Mouse (Mus musculus) neural tube, embryonic 15.5 days (tissue): ENCODE measurements around the gene Gm20388. TPM values are rescaled to one million over a fixed set of nuclear protein-coding genes. Genes with fewer than 3 reads are reported as not detected.

Source experiments
- ATAC-seq: fragments of 200-750 bp; cut with Nextera tagmentation; 2 replicates; pipeline ENCODE4 v1.8.0; 2017; ENCODE audit warnings: mild to moderate bottlenecking, moderate TSS enrichment, moderate library complexity; ENCODE audit not compliant: low FRiP score
- H3K27ac ChIP-seq: fragments of 300-500 bp; sonication (generic); replicated peaks from 2 replicates; pipeline ENCODE4 v1.5.1; 2015; ENCODE audit warnings: mild to moderate bottlenecking, inconsistent platforms
- H3K27me3 ChIP-seq: fragments of 300-500 bp; sonication (generic); replicated peaks from 2 replicates; pipeline ENCODE4 v1.6.1; 2015; ENCODE audit warnings: inconsistent platforms
- H3K36me3 ChIP-seq: fragments of 300-500 bp; sonication (generic); 2 replicates; pipeline ENCODE4 v1.6.1; 2015; ENCODE audit warnings: inconsistent platforms
- H3K4me1 ChIP-seq: fragments of 300-500 bp; sonication (generic); 2 replicates; pipeline ENCODE4 v1.6.1; 2015; ENCODE audit warnings: inconsistent platforms
- H3K4me2 ChIP-seq: fragments of 300-500 bp; sonication (generic); 2 replicates; pipeline ENCODE4 v1.6.1; 2015; ENCODE audit warnings: inconsistent platforms, mild to moderate bottlenecking, moderate library complexity
- H3K4me3 ChIP-seq: fragments of 300-500 bp; sonication (generic); replicated peaks from 2 replicates; pipeline ENCODE4 v1.5.1; 2015; ENCODE audit warnings: mild to moderate bottlenecking, inconsistent platforms
- H3K9ac ChIP-seq: fragments of 300-500 bp; sonication (generic); replicated peaks from 2 replicates; pipeline ENCODE4 v1.6.1; 2015; ENCODE audit warnings: mild to moderate bottlenecking, inconsistent platforms
- H3K9me3 ChIP-seq: fragments of 300-500 bp; sonication (generic); replicated peaks from 2 replicates; pipeline ENCODE4 v1.6.1; 2016; ENCODE audit warnings: inconsistent platforms
- WGBS: fragments of 180-500 bp; shearing (Covaris S2); methylation state at CpG from one replicate; pipeline ENCODE4 v1.1.7; 2015; ENCODE audit warnings: mixed read lengths; 5-methylcytosine and 5-hydroxymethylcytosine counted together
- polyA plus RNA-seq: library from polyadenylated mRNA; unstranded; fragments of >200 nt; fragmentation: Nextera tagmentation; extraction: Ambion mirVana; gene quantifications from 2 replicates; pipeline ENCODE4 v1.2.1, GENCODE M21; 2015

Gm20388 gene
- polyA plus RNA-seq, 1 experiment from 2014 or later: not detected

- H3K9ac ChIP-seq: no peak overlapping the region
- 39% methylated on average over 8 of the region's 8 CpGs for WGBS
- H3K27ac ChIP-seq: no peak overlapping the region
- no peaks in the 10 kb centered on the region for H3K9me3 ChIP-seq
- H3K36me3 ChIP-seq: no peaks in the 10 kb centered on the region
- ATAC-seq: peak; percentile 84
- H3K4me2 ChIP-seq: no peak overlapping the region
- no peak overlapping the region for H3K4me3 ChIP-seq
- H3K27me3 ChIP-seq: no peaks in the 10 kb centered on the region
- H3K4me1 ChIP-seq: peaks cover 12% of the 10 kb centered on the region; the same call in 1 of the 2 replicates
Measured at GRCm38 (mm10) chr8:122830349-122831061, 2919.9 kb downstream of the Gm20388 start.

DNA sequence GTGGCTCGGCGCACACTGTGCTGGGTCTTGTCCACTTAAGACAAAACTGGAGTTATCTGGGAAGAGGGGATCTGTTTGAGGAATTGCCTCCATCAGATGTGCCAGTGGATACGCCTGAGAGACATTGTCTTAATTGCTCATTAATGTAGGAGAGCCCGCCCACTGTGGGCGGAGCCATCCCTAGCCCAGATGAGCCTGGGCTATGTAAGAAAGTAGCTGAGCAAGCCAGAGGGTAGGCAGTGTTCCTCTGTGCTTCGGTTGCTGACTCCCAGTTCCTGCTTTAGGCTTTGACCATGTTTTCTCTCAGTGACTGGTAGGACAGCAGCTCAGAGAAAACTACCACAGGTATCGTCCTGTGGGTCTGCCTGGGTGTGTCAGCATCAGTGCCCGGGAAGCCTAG is 2923.8 kb downstream of the Gm20388 start:
- Histone ChIP-seq H3K36me3 (no peaks in the 10 kb centered on the region), H3K9ac (no peak overlapping the region), H3K27me3 (no peaks in the 10 kb centered on the region), H3K4me2 (no peak overlapping the region), H3K4me1 (peaks cover 2% of the 10 kb centered on the region; the same call in 1 of the 2 replicates), H3K9me3 (no peaks in the 10 kb centered on the region), H3K27ac (no peak overlapping the region), H3K4me3 (no peak overlapping the region)
- ATAC-seq: no peak
- 84% methylated on average over 8 of the region's 8 CpGs for WGBS

GRCm38 (mm10) chr8:122834971-122835370 is 2924.3 kb downstream of the Gm20388 start:
- ATAC-seq: no peak

GRCm38 (mm10) chr8:122836199-122836598 is 2925.6 kb downstream of the Gm20388 start:
- Histone ChIP-seq H3K9ac (no peak overlapping the region), H3K27me3 (no peaks in the 10 kb centered on the region), H3K36me3 (no peaks in the 10 kb centered on the region), H3K4me2 (no peak overlapping the region), H3K4me3 (no peak overlapping the region), H3K9me3 (no peaks in the 10 kb centered on the region), H3K27ac (no peak overlapping the region), H3K4me1 (no peaks in the 10 kb centered on the region)
- ATAC-seq: no peak
- whole genome bisulfite sequencing: 85% methylated on average over 12 of the region's 12 CpGs

More at GRCm38 (mm10) chr8:122834971-122835370, 2924.3 kb downstream of the Gm20388 start:
- H3K27me3 ChIP-seq: no peaks in the 10 kb centered on the region
- H3K9me3 ChIP-seq: no peaks in the 10 kb centered on the region
- 31% methylated on average over 7 of the region's 8 CpGs for WGBS
- no peak overlapping the region for H3K4me2 ChIP-seq
- H3K4me1 ChIP-seq: peaks cover 2% of the 10 kb centered on the region; the same call in 1 of the 2 replicates
- no peak overlapping the region for H3K27ac ChIP-seq
- H3K4me3 ChIP-seq: no peak overlapping the region
- no peaks in the 10 kb centered on the region for H3K36me3 ChIP-seq
- no peak overlapping the region for H3K9ac ChIP-seq

DNA sequence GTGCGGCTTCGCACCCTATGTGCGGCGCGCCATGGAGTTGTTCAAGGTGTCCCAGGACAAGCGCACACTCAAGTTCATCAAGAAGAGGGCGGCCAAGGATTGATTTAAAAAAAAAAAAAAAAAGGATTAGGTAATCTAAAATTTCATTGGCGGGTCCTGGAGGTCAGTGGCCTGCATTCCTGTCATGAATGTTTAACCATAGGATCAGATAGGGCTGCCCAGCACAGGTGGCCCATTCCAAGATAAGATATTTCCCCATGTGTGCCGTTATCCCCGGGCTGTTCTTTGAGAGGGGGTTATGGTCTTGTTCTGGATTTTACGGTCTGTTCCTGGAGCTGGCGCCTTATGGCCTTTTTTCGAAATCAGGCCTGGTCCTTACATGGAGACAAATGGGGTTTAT is 2926.1 kb downstream of the Gm20388 start:
- H3K27ac ChIP-seq: no peak overlapping the region
- H3K4me1 ChIP-seq: no peaks in the 10 kb centered on the region
- no peak overlapping the region for H3K4me3 ChIP-seq
- no peak overlapping the region for H3K4me2 ChIP-seq
- H3K9me3 ChIP-seq: no peaks in the 10 kb centered on the region
- no peak for ATAC-seq
- no peaks in the 10 kb centered on the region for H3K27me3 ChIP-seq
- no peak overlapping the region for H3K9ac ChIP-seq
- H3K36me3 ChIP-seq: no peaks in the 10 kb centered on the region
- 93% methylated on average over 13 of the region's 13 CpGs for WGBS

GRCm38 (mm10) chr8:122844161-122844560 is 2933.5 kb downstream of the Gm20388 start:
- no peak for ATAC-seq
- H3K4me2 ChIP-seq: no peak overlapping the region
- no peak overlapping the region for H3K27ac ChIP-seq
- no peak overlapping the region for H3K4me3 ChIP-seq
- H3K27me3 ChIP-seq: no peaks in the 10 kb centered on the region
- H3K36me3 ChIP-seq: no peaks in the 10 kb centered on the region
- 86% methylated on average over 3 of the region's 3 CpGs for WGBS
- H3K9ac ChIP-seq: no peak overlapping the region
- H3K9me3 ChIP-seq: no peaks in the 10 kb centered on the region
- no peaks in the 10 kb centered on the region for H3K4me1 ChIP-seq

GRCm38 (mm10) chr8:122845662-122846061 is 2935.0 kb downstream of the Gm20388 start:
- Histone ChIP-seq H3K9ac (no peak overlapping the region), H3K27ac (no peak overlapping the region), H3K36me3 (no peaks in the 10 kb centered on the region), H3K9me3 (no peaks in the 10 kb centered on the region), H3K4me3 (no peak overlapping the region), H3K4me1 (no peaks in the 10 kb centered on the region), H3K27me3 (no peaks in the 10 kb centered on the region), H3K4me2 (no peak overlapping the region)
- no peak for ATAC-seq
- WGBS: 82% methylated on average over 4 of the region's 4 CpGs

- Histone ChIP-seq H3K36me3 (no peaks in the 10 kb centered on the region), H3K4me2 (peak within 1 kb of the TSS; percentile 36), H3K27me3 (no peaks in the 10 kb centered on the region), H3K9me3 (no peaks in the 10 kb centered on the region), H3K4me1 (peaks cover under 1% of the 10 kb centered on the region; the same call in 1 of the 2 replicates), H3K27ac (no peak within 1 kb of the TSS), H3K4me3 (no peak within 1 kb of the TSS), H3K9ac (no peak within 1 kb of the TSS)
- ATAC-seq: peak; percentile 73; the same call in 1 of the 2 replicates
- WGBS: 24% methylated on average over 17 of the region's 18 CpGs
Measured at GRCm38 (mm10) chr8:122847829-122848561, 2937.4 kb downstream of the Gm20388 start, which contains the start of gene Cdh15. Gene Cdh15 (plus strand): TSS chr8:122847966.

GRCm38 (mm10) chr8:122849152-122849910 is 2938.7 kb downstream of the Gm20388 start:
- ATAC-seq: no peak
- H3K27ac ChIP-seq: no peak overlapping the region
- no peaks in the 10 kb centered on the region for H3K9me3 ChIP-seq
- H3K4me1 ChIP-seq: peaks cover 8% of the 10 kb centered on the region
- no peaks in the 10 kb centered on the region for H3K36me3 ChIP-seq
- no peak overlapping the region for H3K4me2 ChIP-seq
- no peaks in the 10 kb centered on the region for H3K27me3 ChIP-seq
- no peak overlapping the region for H3K4me3 ChIP-seq
- WGBS: 73% methylated on average over 11 of the region's 11 CpGs
- no peak overlapping the region for H3K9ac ChIP-seq

- H3K36me3 ChIP-seq: no peaks in the 10 kb centered on the region
Measured at GRCm38 (mm10) chr8:122850641-122851240, 2940.1 kb downstream of the Gm20388 start.

More at GRCm38 (mm10) chr8:122850641-122851240, 2940.1 kb downstream of the Gm20388 start:
- H3K9me3 ChIP-seq: no peaks in the 10 kb centered on the region
- H3K27ac ChIP-seq: no peak overlapping the region
- no peak overlapping the region for H3K4me3 ChIP-seq
- H3K9ac ChIP-seq: no peak overlapping the region
- ATAC-seq: no peak
- no peak overlapping the region for H3K4me2 ChIP-seq
- 68% methylated on average over 3 of the region's 3 CpGs for WGBS
- peaks cover 8% of the 10 kb centered on the region for H3K4me1 ChIP-seq
- H3K27me3 ChIP-seq: no peaks in the 10 kb centered on the region
